Mouse (Mus musculus) embryo, embryonic 10.5 days (tissue): ENCODE results near the gene Shisa8.

Experiments
- DNase-seq: peaks from one replicate; pipeline ENCODE4 v3.0.0-alpha.2; 2015; ENCODE audit warnings: low spot score

Gene Shisa8

GRCm38 (mm10) chr15:82172648-82173047 lies 40.0 kb downstream of the Shisa8 start:
- DNase-seq = no peak

GRCm38 (mm10) chr15:82170437-82171377 lies 41.9 kb downstream of the Shisa8 start:
- no peak for DNase-seq

GRCm38 (mm10) chr15:82169671-82170070 lies 42.9 kb downstream of the Shisa8 start:
- no peak for DNase-seq

GRCm38 (mm10) chr15:82167201-82168168 lies 45.1 kb downstream of the Shisa8 start:
- no peak for DNase-seq

- no peak for DNase-seq
These were observed 46.1 kb downstream of the Shisa8 start for GRCm38 (mm10) chr15:82166240-82167100.

GRCm38 (mm10) chr15:82165332-82166239 lies 47.0 kb downstream of the Shisa8 start:
- DNase-seq = peak; percentile 86

- no peak for DNase-seq
These were observed 48.1 kb downstream of the Shisa8 start for GRCm38 (mm10) chr15:82164496-82164895.

GRCm38 (mm10) chr15:82164061-82164399 lies 48.6 kb downstream of the Shisa8 start:
- no peak for DNase-seq

GRCm38 (mm10) chr15:82163356-82164060 lies 49.1 kb downstream of the Shisa8 start:
- DNase-seq = no peak

- DNase-seq = no peak
These were observed 50.5 kb downstream of the Shisa8 start for GRCm38 (mm10) chr15:82161965-82162600.

GRCm38 (mm10) chr15:82160731-82161640 lies 51.6 kb downstream of the Shisa8 start:
- no peak for DNase-seq

- DNase-seq = no peak
These were observed 53.1 kb downstream of the Shisa8 start for GRCm38 (mm10) chr15:82159471-82159870.

- DNase-seq = peak; percentile 26
These were observed 54.2 kb downstream of the Shisa8 start for GRCm38 (mm10) chr15:82158243-82159035.

GRCm38 (mm10) chr15:82156902-82157301 lies 55.7 kb downstream of the Shisa8 start:
- DNase-seq = no peak

- DNase-seq = no peak
These were observed 56.3 kb downstream of the Shisa8 start for GRCm38 (mm10) chr15:82156298-82156697.
